Mouse (Mus musculus) liver, embryonic 11.5 days (tissue): ENCODE measurements around the gene Atp12a. TPM values are rescaled to one million over a fixed set of nuclear protein-coding genes. Genes with fewer than 3 reads are reported as not detected.

Experiments used
- ATAC-seq: fragments of 200-750 bp; cut with Nextera tagmentation; replicated peaks from 2 replicates; pipeline ENCODE4 v1.8.0; 2017; ENCODE audit warnings: moderate number of reproducible peaks, mild to moderate bottlenecking, moderate TSS enrichment, moderate library complexity; ENCODE audit not compliant: low FRiP score
- DNase-seq: peaks from one replicate; pipeline ENCODE4 v3.0.0-alpha.2; 2017; ENCODE audit warnings: low spot score
- H3K27ac ChIP-seq: fragments of 300-500 bp; sonication (generic); 2 replicates; pipeline ENCODE4 v1.5.1; 2014; ENCODE audit warnings: mild to moderate bottlenecking, low read depth, low read length, control low read depth
- H3K27me3 ChIP-seq: fragments of 300-500 bp; sonication (generic); replicated peaks from 2 replicates; pipeline ENCODE4 v1.6.1; 2014; ENCODE audit warnings: low read length, mixed read lengths; ENCODE audit not compliant: control insufficient read depth, insufficient read depth
- H3K36me3 ChIP-seq: fragments of 300-500 bp; sonication (generic); 2 replicates; pipeline ENCODE4 v1.6.1; 2014; ENCODE audit warnings: mild to moderate bottlenecking, low read length, moderate library complexity, mixed read lengths; ENCODE audit not compliant: control insufficient read depth, insufficient read depth
- H3K4me1 ChIP-seq: fragments of 300-500 bp; sonication (generic); replicated peaks from 2 replicates; pipeline ENCODE4 v1.6.1; 2014; ENCODE audit warnings: low read length, mixed read lengths; ENCODE audit not compliant: control insufficient read depth, insufficient read depth
- H3K4me2 ChIP-seq: fragments of 300-500 bp; sonication (generic); 2 replicates; pipeline ENCODE4 v1.6.1; 2014; ENCODE audit warnings: mild to moderate bottlenecking, control low read depth, moderate library complexity
- H3K4me3 ChIP-seq: fragments of 300-500 bp; sonication (generic); 2 replicates; pipeline ENCODE4 v1.5.1; 2014; ENCODE audit warnings: low read depth, low read length, control low read depth
- H3K9ac ChIP-seq: fragments of 300-500 bp; sonication (generic); 2 replicates; pipeline ENCODE4 v1.6.1; 2014; ENCODE audit warnings: low read depth, low read length, control low read depth
- H3K9me3 ChIP-seq: fragments of 300-500 bp; sonication (generic); 2 replicates; pipeline ENCODE4 v1.6.1; 2016; ENCODE audit warnings: low read length, inconsistent platforms, mixed read lengths; ENCODE audit not compliant: control insufficient read depth
- WGBS: fragments of 180-500 bp; shearing (Covaris S2); extraction: QIAGEN DNeasy Blood & Tissue Kit; methylation state at CpG from one replicate; pipeline ENCODE4 v1.1.7; 2014; 5-methylcytosine and 5-hydroxymethylcytosine counted together
- polyA plus RNA-seq: library from polyadenylated mRNA; unstranded; fragments of >200 nt; fragmentation: Nextera tagmentation; extraction: Ambion mirVana; gene quantifications from 2 replicates; pipeline ENCODE4 v1.2.1, GENCODE M21; 2014

The Atp12a gene
- polyA plus RNA-seq, 1 experiment from 2014 or later = 0.14 TPM

GRCm38 (mm10) chr14:56337696-56338095 is 27.2 kb upstream of the Atp12a start:
- H3K27me3 ChIP-seq = no peaks in the 10 kb centered on the region
- DNase-seq (no peak), ATAC-seq (no peak)
- WGBS = 74% methylated on average over 2 of the region's 2 CpGs
- no peak overlapping the region for H3K4me2 ChIP-seq
- no peaks in the 10 kb centered on the region; the same call in 1 of the 2 replicates for H3K4me1 ChIP-seq
- H3K36me3 ChIP-seq = no peaks in the 10 kb centered on the region
- no peaks in the 10 kb centered on the region for H3K9me3 ChIP-seq
- H3K9ac ChIP-seq = no peak overlapping the region
- H3K27ac ChIP-seq = no peak overlapping the region
- H3K4me3 ChIP-seq = no peak overlapping the region

DNA sequence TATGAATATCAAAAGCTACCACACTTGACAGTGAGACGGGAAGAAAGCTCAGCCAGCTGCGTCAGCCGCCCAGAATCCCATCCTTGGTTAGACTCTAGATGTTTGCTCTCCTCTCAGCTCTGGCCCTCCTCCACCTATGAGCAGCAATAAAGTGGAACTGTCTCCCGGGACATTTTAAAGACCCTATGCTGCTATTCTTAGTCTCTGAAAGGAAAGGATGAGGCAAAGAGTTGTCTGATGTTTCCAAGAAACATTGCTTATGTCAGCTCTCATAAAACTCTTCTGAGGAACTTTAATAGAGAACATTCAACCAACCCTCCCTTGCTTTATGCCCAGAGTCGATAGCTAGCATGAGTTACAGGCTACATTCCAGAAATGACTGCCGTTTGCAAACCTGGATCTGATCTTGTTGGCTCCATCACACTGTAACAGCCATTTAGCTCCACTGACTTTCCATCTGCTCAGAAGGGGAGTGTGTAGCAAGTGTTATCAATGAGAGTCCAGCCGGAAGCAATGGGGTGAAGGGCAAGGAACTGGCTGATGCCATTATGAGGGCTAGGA is 25.9 kb upstream of the Atp12a start:
- DNase-seq (no peak), ATAC-seq (no peak)
- 80% methylated on average over 7 of the region's 7 CpGs for WGBS

GRCm38 (mm10) chr14:56348704-56349103 is 16.2 kb upstream of the Atp12a start:
- no peak for DNase-seq
- no peaks in the 10 kb centered on the region for H3K36me3 ChIP-seq
- no peak overlapping the region for H3K27ac ChIP-seq
- H3K9me3 ChIP-seq = no peaks in the 10 kb centered on the region
- 67% methylated on average over 3 of the region's 3 CpGs for WGBS
- H3K27me3 ChIP-seq = no peaks in the 10 kb centered on the region; the same call in 1 of the 2 replicates
- no peak for ATAC-seq
- H3K4me1 ChIP-seq = no peaks in the 10 kb centered on the region
- no peak overlapping the region for H3K4me2 ChIP-seq
- H3K9ac ChIP-seq = no peak overlapping the region
- H3K4me3 ChIP-seq = no peak overlapping the region

More for the DNA sequence above, 25.9 kb upstream of the Atp12a start:
- Histone ChIP-seq H3K27me3 (no peaks in the 10 kb centered on the region), H3K36me3 (no peaks in the 10 kb centered on the region), H3K9me3 (no peaks in the 10 kb centered on the region), H3K4me2 (no peak overlapping the region), H3K4me1 (no peaks in the 10 kb centered on the region; the same call in 1 of the 2 replicates), H3K27ac (no peak overlapping the region), H3K4me3 (no peak overlapping the region), H3K9ac (no peak overlapping the region)

DNA sequence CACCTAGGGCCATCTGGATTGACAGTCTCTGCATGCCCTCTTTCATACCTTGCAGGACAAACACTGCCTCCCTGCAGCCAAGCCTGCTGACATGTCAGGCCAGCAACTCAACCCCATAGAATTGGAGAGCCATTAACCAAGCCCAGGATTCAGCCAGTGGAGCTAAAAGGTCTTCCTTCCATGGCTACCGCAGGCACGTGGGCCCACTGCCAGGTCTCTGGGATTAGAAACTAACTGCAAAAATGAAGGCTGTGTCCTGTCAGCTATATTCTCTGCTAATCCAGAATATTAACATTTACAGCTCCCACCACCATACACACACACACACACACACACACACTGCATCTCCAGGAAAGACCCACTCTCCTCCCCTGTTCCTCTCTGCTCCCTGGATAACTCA is 15.3 kb upstream of the Atp12a start:
- WGBS = 87% methylated on average over 2 of the region's 2 CpGs
- Histone ChIP-seq H3K36me3 (no peaks in the 10 kb centered on the region), H3K27me3 (no peaks in the 10 kb centered on the region; the same call in 1 of the 2 replicates), H3K27ac (no peak overlapping the region), H3K4me1 (no peaks in the 10 kb centered on the region), H3K9me3 (no peaks in the 10 kb centered on the region), H3K9ac (no peak overlapping the region), H3K4me2 (no peak overlapping the region), H3K4me3 (no peak overlapping the region)
- ATAC-seq (no peak), DNase-seq (no peak)

DNA sequence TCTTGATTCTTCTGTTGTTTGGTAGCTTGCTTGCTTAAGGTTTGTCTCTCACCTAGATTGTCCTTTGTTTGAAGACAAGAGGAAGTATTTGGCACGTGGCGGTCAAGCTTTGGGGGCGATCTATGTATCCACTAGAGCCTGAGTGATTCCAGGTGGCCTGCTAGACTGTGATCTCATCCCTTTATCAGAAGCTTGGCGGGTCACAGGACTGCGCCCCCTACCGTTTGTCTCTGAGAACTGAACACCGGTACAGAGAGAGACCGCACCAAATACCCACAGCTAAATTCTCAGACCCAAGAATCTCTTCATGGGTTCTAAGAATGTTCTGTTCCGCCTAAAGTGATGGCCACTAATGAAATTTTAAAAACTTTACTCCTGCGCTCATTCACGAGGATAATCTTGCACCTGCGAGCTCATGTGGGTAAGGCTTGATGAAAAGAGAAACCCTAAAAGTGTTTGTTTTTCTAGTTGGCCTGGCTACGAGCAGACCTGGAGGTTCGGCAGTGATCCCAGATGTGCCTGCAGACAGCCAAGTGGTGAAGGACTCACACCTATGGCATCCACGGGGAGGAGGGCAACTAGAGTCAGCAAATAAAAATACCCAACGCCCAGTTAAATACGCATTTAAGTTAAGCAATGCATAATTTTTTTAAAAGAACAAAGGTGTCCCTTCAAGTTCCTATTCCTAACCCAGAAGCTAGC is 12.8 kb upstream of the Atp12a start:
- Histone ChIP-seq H3K27me3 (no peaks in the 10 kb centered on the region; the same call in 1 of the 2 replicates), H3K9ac (no peak overlapping the region), H3K4me3 (no peak overlapping the region), H3K4me1 (no peaks in the 10 kb centered on the region), H3K27ac (no peak overlapping the region), H3K9me3 (no peaks in the 10 kb centered on the region), H3K36me3 (no peaks in the 10 kb centered on the region), H3K4me2 (no peak overlapping the region)
- DNase-seq (peak; percentile 47), ATAC-seq (no peak)
- 33% methylated on average over 17 of the region's 17 CpGs for WGBS

GRCm38 (mm10) chr14:56354803-56355202 is 10.1 kb upstream of the Atp12a start:
- Histone ChIP-seq H3K27me3 (no peaks in the 10 kb centered on the region; the same call in 1 of the 2 replicates), H3K4me3 (no peak overlapping the region), H3K9ac (no peak overlapping the region), H3K4me2 (no peak overlapping the region), H3K36me3 (no peaks in the 10 kb centered on the region), H3K9me3 (no peaks in the 10 kb centered on the region), H3K27ac (no peak overlapping the region), H3K4me1 (no peaks in the 10 kb centered on the region)
- no peak for DNase-seq
- 63% methylated on average over 3 of the region's 3 CpGs for WGBS
- no peak for ATAC-seq

DNA sequence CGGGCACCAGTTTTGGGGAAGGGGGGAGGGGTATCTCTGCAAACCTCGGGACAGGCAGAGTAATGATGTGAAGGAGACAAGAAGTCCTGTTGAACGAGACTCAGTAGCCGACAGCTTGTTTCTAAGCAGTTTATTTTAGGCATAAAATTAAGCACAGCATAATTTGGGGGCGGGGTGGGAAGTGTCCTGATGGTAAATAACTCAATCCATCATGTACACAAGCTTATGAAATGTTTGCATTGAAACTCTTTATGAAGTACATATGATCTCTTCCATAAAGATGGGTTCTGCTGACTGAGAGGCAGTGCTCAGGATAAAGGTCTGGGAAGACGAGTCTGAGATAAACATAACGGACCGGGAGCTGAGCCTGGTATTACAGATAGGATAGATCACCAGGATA is 9.5 kb upstream of the Atp12a start:
- Histone ChIP-seq H3K27ac (no peak overlapping the region), H3K27me3 (no peaks in the 10 kb centered on the region; the same call in 1 of the 2 replicates), H3K9me3 (no peaks in the 10 kb centered on the region), H3K4me2 (no peak overlapping the region), H3K4me3 (no peak overlapping the region), H3K4me1 (no peaks in the 10 kb centered on the region), H3K9ac (no peak overlapping the region), H3K36me3 (no peaks in the 10 kb centered on the region)
- WGBS = 69% methylated on average over 8 of the region's 8 CpGs
- DNase-seq (no peak), ATAC-seq (no peak)

GRCm38 (mm10) chr14:56356196-56356595 is 8.7 kb upstream of the Atp12a start:
- H3K9me3 ChIP-seq = no peaks in the 10 kb centered on the region
- ATAC-seq = no peak

DNA sequence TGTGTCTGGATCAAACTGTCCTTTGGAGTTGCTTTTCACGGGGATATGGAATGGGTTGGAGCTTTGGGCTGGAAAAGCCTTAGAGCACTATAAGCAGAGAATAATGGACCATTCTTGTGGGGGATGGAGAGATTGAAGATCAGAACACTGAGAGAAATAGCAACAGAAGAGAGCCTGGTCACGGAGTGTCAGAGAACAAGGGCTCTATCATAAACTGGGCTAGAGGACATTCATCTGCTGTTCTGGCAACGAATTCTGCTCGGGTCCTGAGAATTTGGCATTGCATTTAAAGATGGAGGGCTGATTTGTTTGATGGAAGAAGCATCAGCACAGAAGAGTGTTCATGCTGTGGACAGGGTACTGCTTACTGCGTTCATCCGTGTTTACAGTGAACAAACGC is 6.4 kb upstream of the Atp12a start:
- no peak for DNase-seq
- Histone ChIP-seq H3K4me3 (no peak overlapping the region), H3K9me3 (no peaks in the 10 kb centered on the region), H3K4me2 (no peak overlapping the region), H3K4me1 (no peaks in the 10 kb centered on the region), H3K27ac (no peak overlapping the region), H3K27me3 (peaks cover 7% of the 10 kb centered on the region), H3K36me3 (no peaks in the 10 kb centered on the region), H3K9ac (no peak overlapping the region)
- WGBS = 77% methylated on average over 7 of the region's 7 CpGs
- ATAC-seq = no peak

More at GRCm38 (mm10) chr14:56356196-56356595, 8.7 kb upstream of the Atp12a start:
- WGBS = 76% methylated on average over 6 of the region's 6 CpGs
- H3K4me1 ChIP-seq = no peaks in the 10 kb centered on the region
- no peak overlapping the region for H3K4me2 ChIP-seq
- H3K27me3 ChIP-seq = no peaks in the 10 kb centered on the region; the same call in 1 of the 2 replicates
- H3K27ac ChIP-seq = no peak overlapping the region
- no peaks in the 10 kb centered on the region for H3K36me3 ChIP-seq
- no peak for DNase-seq
- no peak overlapping the region for H3K4me3 ChIP-seq
- H3K9ac ChIP-seq = no peak overlapping the region
